Mouse (Mus musculus) heart, postnatal 0 days (tissue): ENCODE measurements at regions not wholly inside any gene's neighbourhood (a gene's known extent, or its start where the extent isn't known, plus 50 kb on each side); places are given as distances from the start of the nearest gene placed in this dataset.

Experiments used
- CTCF ChIP-seq: IDR thresholded peaks from 2 replicates; pipeline ENCODE4 v1.5.1; 2016; ENCODE audit warnings: antibody characterized with exemption, control low read depth, low read depth
- EP300 ChIP-seq: IDR thresholded peaks from 2 replicates; pipeline ENCODE4 v1.6.1; 2016; ENCODE audit warnings: antibody characterized with exemption, low read depth

GRCm38 (mm10) chr13:103476328-103476727 lies 142.0 kb upstream of the Mast4 start:
- TF ChIP-seq CTCF (no peak), EP300 (no peak)
